Mouse (Mus musculus) small intestine, adult 2 months (tissue): ENCODE measurements around the gene Zfp870.

Source experiments
- CTCF ChIP-seq: fragments of 200-500 bp; IDR thresholded peaks from 2 replicates; pipeline ENCODE4 v1.5.1; 2012; ENCODE audit warnings: low read depth, mild to moderate bottlenecking, control low read depth, inconsistent platforms, low read length, moderate library complexity, mixed read lengths; ENCODE audit not compliant: insufficient replicate concordance, insufficient read length; ENCODE audit errors: extremely low read depth
- POLR2A ChIP-seq: fragments of 200-500 bp; IDR thresholded peaks from 2 replicates; pipeline ENCODE4 v1.6.1; 2012; ENCODE audit warnings: low read depth, mild to moderate bottlenecking, control low read depth, inconsistent platforms, low read length, moderate library complexity

DNA sequence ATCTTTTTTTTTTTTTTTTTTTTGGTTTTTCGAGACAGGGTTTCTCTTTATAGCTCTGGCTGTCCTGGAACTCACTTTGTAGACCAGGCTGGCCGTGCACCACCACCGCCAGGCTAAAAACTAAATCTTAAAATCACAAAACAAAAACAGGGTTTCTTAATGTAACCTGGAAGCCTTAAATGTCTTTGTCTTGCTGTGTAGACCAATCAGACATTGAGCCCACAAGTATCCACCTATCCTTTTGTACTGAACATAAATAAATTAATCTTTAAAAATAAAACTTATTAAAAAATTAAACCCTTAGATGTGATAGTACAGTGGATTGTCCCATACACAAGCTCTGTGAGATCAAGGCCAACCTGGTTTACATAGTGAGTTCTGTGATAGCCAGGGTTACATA lies 2.5 kb upstream of the Zfp870 start:
- no peak for TF ChIP-seq CTCF
- no peak for TF ChIP-seq POLR2A
